Comparison of ENCODE assay signal across 11 mouse cellular contexts in the genomic region with DNA sequence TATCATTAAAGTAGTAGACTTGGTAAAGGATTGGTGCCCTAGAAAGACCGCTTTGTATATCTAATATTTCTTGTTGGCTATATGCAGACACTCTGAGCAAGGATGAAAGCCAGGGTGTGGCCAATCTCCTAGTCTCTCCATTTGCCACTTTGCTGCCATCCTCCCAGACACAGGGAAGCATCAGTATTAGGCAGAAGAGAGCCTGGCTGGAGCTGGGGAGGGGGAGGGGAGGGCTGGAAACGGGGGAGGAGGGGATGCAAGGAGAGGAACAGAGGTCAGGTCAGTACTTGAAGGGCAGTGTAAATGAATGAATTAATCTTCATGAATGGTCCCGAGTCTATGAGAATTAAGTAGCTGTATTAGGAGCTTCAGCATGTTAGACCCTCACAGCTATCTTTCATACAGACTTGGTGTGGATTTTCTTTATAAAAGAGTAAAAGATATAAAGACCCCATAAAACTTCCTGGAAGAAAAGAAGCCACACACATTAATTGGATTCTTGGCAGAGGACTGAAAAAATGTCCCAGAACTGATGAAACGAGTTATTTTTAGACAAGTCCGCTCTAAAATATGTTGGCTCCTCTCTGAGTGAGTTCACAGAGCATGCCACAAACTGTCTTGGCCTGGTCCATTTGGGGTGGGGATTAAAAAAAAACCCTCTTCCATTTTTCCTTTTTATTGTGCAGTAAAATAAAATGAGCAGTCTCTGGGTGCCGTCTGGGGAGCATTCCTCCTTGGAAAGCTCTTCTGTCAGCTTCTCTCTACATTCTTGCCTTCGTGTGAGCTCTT. TPM values are rescaled to one million over a fixed set of nuclear protein-coding genes. Genes with fewer than 3 reads are reported as not detected.
DNase-seq lines count a peak whose midpoint lies in the region; ATAC-seq and TF ChIP-seq lines count a peak whose summit lies in the region.
"Had no signal": no experiment of that assay in that cellular context is flagged by ENCODE, and none has a peak within 500 bp of the region (broad histone marks: within the 10 kb centered on the region; RNA-seq: fewer than 3 reads in every experiment).

No protein-coding gene starts in this region.

- ATAC-seq in liver, postnatal 0 days, result no peak
- peak; percentile 28; the same call in 1 of the 2 replicates for ATAC-seq in heart, embryonic 16.5 days (replicated peaks; ENCODE audit: extremely low read depth, insufficient read depth, low FRiP score)
- peak; percentile 67; the same call in 1 of the 2 replicates for ATAC-seq in limb, embryonic 15.5 days (ENCODE audit: insufficient number of reproducible peaks, low FRiP score, low TSS enrichment, low read depth)

- no peak overlapping the region for H3K9ac ChIP-seq in liver, adult 2 months (ENCODE audit: low read depth, low read length)
- no peak overlapping the region for H3K9ac ChIP-seq in liver, postnatal 0 days (replicated peaks)
- H3K9ac ChIP-seq in heart, embryonic 16.5 days (ENCODE audit: low read length), result no peak overlapping the region
- no peak overlapping the region for H3K9ac ChIP-seq in limb, embryonic 15.5 days
- H3K9ac ChIP-seq: neural tube, embryonic 15.5 days had no signal

- no peaks in the 10 kb centered on the region for H3K4me1 ChIP-seq in liver, adult 2 months (ENCODE audit: control insufficient read depth, insufficient read depth, low read length)
- H3K4me1 ChIP-seq in liver, postnatal 0 days (ENCODE audit: insufficient read depth), result peaks cover 6% of the 10 kb centered on the region; the same call in 1 of the 2 replicates
- peaks cover 10% of the 10 kb centered on the region for H3K4me1 ChIP-seq in heart, embryonic 16.5 days (ENCODE audit: control insufficient read depth, insufficient read depth, low read length)
- H3K4me1 ChIP-seq in limb, embryonic 15.5 days, result peaks cover 19% of the 10 kb centered on the region
- H3K4me1 ChIP-seq: neural tube, embryonic 15.5 days had no signal

- 72% methylated on average over 7 of the region's 7 CpGs for WGBS in liver, adult 2 months
- 70% methylated on average over 7 of the region's 7 CpGs for WGBS in liver, postnatal 0 days (ENCODE audit: insufficient replicate concordance)
- WGBS in heart, embryonic 16.5 days, result 33% methylated on average over 7 of the region's 7 CpGs
- WGBS in limb, embryonic 15.5 days, result 23% methylated on average over 7 of the region's 7 CpGs

- no peak overlapping the region for H3K4me2 ChIP-seq in liver, postnatal 0 days (ENCODE audit: low read depth, low read length)
- H3K4me2 ChIP-seq in heart, embryonic 16.5 days (ENCODE audit: low read depth, low read length), result peak overlapping the region; percentile 36
- H3K4me2 ChIP-seq in limb, embryonic 15.5 days, result no peak overlapping the region
- H3K4me2 ChIP-seq: neural tube, embryonic 15.5 days had no signal

- H3K9me3 ChIP-seq in liver, postnatal 0 days (ENCODE audit: low read length), result no peaks in the 10 kb centered on the region
- H3K9me3 ChIP-seq in heart, embryonic 16.5 days (replicated peaks; ENCODE audit: control insufficient read depth, low read length), result no peaks in the 10 kb centered on the region
- H3K9me3 ChIP-seq in limb, embryonic 15.5 days, result no peaks in the 10 kb centered on the region
- H3K9me3 ChIP-seq: midbrain, embryonic 10.5 days; neural tube, embryonic 15.5 days had no signal

- no peaks in the 10 kb centered on the region for H3K36me3 ChIP-seq in liver, adult 2 months (ENCODE audit: control insufficient read depth, insufficient read depth, low read length)
- H3K36me3 ChIP-seq in liver, postnatal 0 days (replicated peaks; ENCODE audit: insufficient read depth, low read length), result no peaks in the 10 kb centered on the region
- H3K36me3 ChIP-seq in heart, embryonic 16.5 days (ENCODE audit: control insufficient read depth, insufficient read depth), result no peaks in the 10 kb centered on the region
- H3K36me3 ChIP-seq in limb, embryonic 15.5 days, result no peaks in the 10 kb centered on the region
- H3K36me3 ChIP-seq: midbrain, embryonic 10.5 days; neural tube, embryonic 15.5 days had no signal

- no peak overlapping the region for H3K27ac ChIP-seq in liver, adult 2 months (replicated peaks; ENCODE audit: insufficient read depth, low read depth, low read length)
- no peak overlapping the region for H3K27ac ChIP-seq in liver, postnatal 0 days (ENCODE audit: low read depth)
- peak overlapping the region; percentile 67 for H3K27ac ChIP-seq in heart, embryonic 16.5 days (ENCODE audit: low read length)
- peak overlapping the region; percentile 55; the same call in 1 of the 2 replicates for H3K27ac ChIP-seq in limb, embryonic 15.5 days
- H3K27ac ChIP-seq: midbrain, embryonic 10.5 days; neural tube, embryonic 15.5 days had no signal

- TF ChIP-seq POLR2A in liver, adult 2 months (IDR thresholded peaks at IDR 0.05; ENCODE audit: extremely low read depth, insufficient read depth, low read length), result no peak

- no peak for TF ChIP-seq EP300 in liver, postnatal 0 days (IDR thresholded peaks at IDR 0.05; ENCODE audit: low read depth)

- H3K79me2 ChIP-seq in liver, adult 2 months (ENCODE audit: control insufficient read depth, insufficient read depth, low read length), result no peaks in the 10 kb centered on the region

- no peak for TF ChIP-seq CTCF in liver, adult 2 months (IDR thresholded peaks at IDR 0.05; ENCODE audit: low read depth, low read length)
- no peak for TF ChIP-seq CTCF in liver, postnatal 0 days (IDR thresholded peaks at IDR 0.05; ENCODE audit: low read depth)

- no peak overlapping the region for H3K4me3 ChIP-seq in liver, adult 2 months (ENCODE audit: insufficient read depth, low read depth, low read length)
- H3K4me3 ChIP-seq in liver, postnatal 0 days (ENCODE audit: low read depth, low read length), result no peak overlapping the region
- no peak overlapping the region for H3K4me3 ChIP-seq in heart, embryonic 16.5 days (ENCODE audit: low read length)
- no peak overlapping the region for H3K4me3 ChIP-seq in limb, embryonic 15.5 days
- H3K4me3 ChIP-seq: midbrain, embryonic 10.5 days; neural tube, embryonic 15.5 days had no signal

- H3K27me3 ChIP-seq in liver, adult 2 months (ENCODE audit: control insufficient read depth, insufficient read depth, low read length), result no peaks in the 10 kb centered on the region
- H3K27me3 ChIP-seq in liver, postnatal 0 days (ENCODE audit: insufficient read depth, low read length), result no peaks in the 10 kb centered on the region
- no peaks in the 10 kb centered on the region for H3K27me3 ChIP-seq in heart, embryonic 16.5 days (ENCODE audit: control insufficient read depth, insufficient read depth, low read length)
- no peaks in the 10 kb centered on the region for H3K27me3 ChIP-seq in limb, embryonic 15.5 days
- H3K27me3 ChIP-seq: neural tube, embryonic 15.5 days had no signal

- DNase-seq in embryo, embryonic 10.5 days (ENCODE audit: low spot score), result peak; percentile 44
- DNase-seq in embryo, embryonic 10 days (ENCODE audit: low spot score), result no peak
- peak; percentile 31 for DNase-seq in liver, adult 2 months (ENCODE audit: extremely low read depth, low read depth, low spot score)
- no peak for DNase-seq in liver, postnatal 0 days
- DNase-seq in right cerebral cortex, postnatal 4 days, result no peak
- no peak for DNase-seq in B cell, adult 2 months
- DNase-seq: liver had no signal

RNA-seq across cellular contexts. Expression of a gene that starts 23.7 kb away (rescaled TPM):
- total RNA-seq in liver, adult 2 months (2014; rRNA removed), result 3.3 and 4.2 TPM in 2 replicates
- 1.3 and 2.5 TPM in 2 replicates for polyA plus RNA-seq in liver, adult 2 months (2012; rRNA removed)
- 6.8 and 6.9 TPM in 2 replicates for polyA plus RNA-seq in liver, postnatal 0 days (2015; fragmentation: Nextera tagmentation; extraction: Ambion mirVana)
- polyA plus RNA-seq in heart, embryonic 16.5 days (2015; fragmentation: Nextera tagmentation; extraction: Ambion mirVana), result 19.5 and 22.7 TPM in 2 replicates
- 35.1 and 40.1 TPM in 2 replicates for polyA plus RNA-seq in limb, embryonic 15.5 days (2015; fragmentation: Nextera tagmentation; extraction: Ambion mirVana)

Comparison
In these comparisons a context has a peak if more than half of its experiments do, and no peak if none do; other contexts are left out.
1. DNase-seq: peak in embryo, embryonic 10.5 days (single experiment) and liver, adult 2 months (single experiment); none in embryo, embryonic 10 days (single experiment), liver, postnatal 0 days (single experiment), right cerebral cortex, postnatal 4 days (single experiment) and B cell, adult 2 months (0 of 2).
2. H3K27ac ChIP-seq: peak in heart, embryonic 16.5 days (single experiment) and limb, embryonic 15.5 days (single experiment); none in liver, adult 2 months (single experiment) and liver, postnatal 0 days (single experiment).